Mouse (Mus musculus): ENCODE measurements around the gene Il12rb2.

GRCm38 (mm10) chr6:67243765-67244420 lies 132.1 kb downstream of the Il12rb2 start:
- no peak for TF ChIP-seq POLR2A (IDR thresholded peaks at IDR 0.05; ENCODE audit: borderline replicate concordance, control insufficient read depth, low read depth, low read length)
- TF ChIP-seq CTCF (IDR thresholded peaks at IDR 0.05; ENCODE audit: control insufficient read depth, insufficient read depth, low read length) = no peak

Data from bone marrow, adult 2 months (tissue).